Mouse (Mus musculus) cortical plate, adult 2 months (tissue): ENCODE measurements around the gene Aldh3b2.

Experiments
- CTCF ChIP-seq: fragments of 200-500 bp; IDR thresholded peaks from 2 replicates; pipeline ENCODE4 v1.5.1; 2011; ENCODE audit warnings: mild to moderate bottlenecking, control low read depth, low read length; ENCODE audit not compliant: insufficient read depth; ENCODE audit errors: extremely low read depth
- POLR2A ChIP-seq: fragments of 200-500 bp; IDR thresholded peaks from 2 replicates; pipeline ENCODE4 v1.6.1; 2011; ENCODE audit warnings: mild to moderate bottlenecking, low read length, control low read depth; ENCODE audit not compliant: insufficient read depth; ENCODE audit errors: extremely low read depth

GRCm38 (mm10) chr19:3985261-3985681 is 13.1 kb downstream of the Aldh3b2 start:
- no peak for TF ChIP-seq CTCF
- no peak for TF ChIP-seq POLR2A
